Mouse (Mus musculus) stomach, embryonic 16.5 days (tissue): ENCODE results near the gene Arhgdia. TPM values are rescaled to one million over a fixed set of nuclear protein-coding genes. Genes with fewer than 3 reads are reported as not detected.

Source experiments
- ATAC-seq: fragments of 200-750 bp; cut with Nextera tagmentation; 2 replicates; pipeline ENCODE4 v1.8.0; 2017; ENCODE audit warnings: moderate number of reproducible peaks, moderate TSS enrichment; ENCODE audit not compliant: insufficient read depth, low FRiP score
- H3K27ac ChIP-seq: fragments of 300-500 bp; sonication (generic); 2 replicates; pipeline ENCODE4 v1.5.1; 2014; ENCODE audit warnings: low read length
- H3K27me3 ChIP-seq: fragments of 300-500 bp; sonication (generic); 2 replicates; pipeline ENCODE4 v1.6.1; 2014; ENCODE audit warnings: low read length, control low read depth, mixed read lengths; ENCODE audit not compliant: control insufficient read depth, insufficient read depth
- H3K36me3 ChIP-seq: fragments of 300-500 bp; sonication (generic); 2 replicates; pipeline ENCODE4 v1.6.1; 2014; ENCODE audit warnings: low read length; ENCODE audit not compliant: control insufficient read depth, insufficient read depth
- H3K4me1 ChIP-seq: fragments of 300-500 bp; sonication (generic); 2 replicates; pipeline ENCODE4 v1.6.1; 2014; ENCODE audit warnings: low read length, control low read depth, mixed read lengths; ENCODE audit not compliant: control insufficient read depth, insufficient read depth
- H3K4me2 ChIP-seq: fragments of 300-500 bp; sonication (generic); 2 replicates; pipeline ENCODE4 v1.6.1; 2014; ENCODE audit warnings: low read depth, low read length, mixed read lengths
- H3K4me3 ChIP-seq: fragments of 300-500 bp; sonication (generic); replicated peaks from 2 replicates; pipeline ENCODE4 v1.5.1; 2014; ENCODE audit warnings: mild to moderate bottlenecking, low read length
- H3K9ac ChIP-seq: fragments of 300-500 bp; sonication (generic); 2 replicates; pipeline ENCODE4 v1.6.1; 2014; ENCODE audit warnings: low read length
- H3K9me3 ChIP-seq: fragments of 300-500 bp; sonication (generic); replicated peaks from 2 replicates; pipeline ENCODE4 v1.6.1; 2016; ENCODE audit warnings: low read length, control low read depth; ENCODE audit not compliant: control insufficient read depth
- WGBS: fragments of 180-500 bp; shearing (Covaris S2); extraction: QIAGEN DNeasy Blood & Tissue Kit; methylation state at CpG from one replicate; pipeline ENCODE4 v1.1.7; 2014; 5-methylcytosine and 5-hydroxymethylcytosine counted together
- polyA plus RNA-seq: library from polyadenylated mRNA; unstranded; fragments of >200 nt; fragmentation: Nextera tagmentation; extraction: Ambion mirVana; gene quantifications from 2 replicates; pipeline ENCODE4 v1.2.1, GENCODE M21; 2015

The Arhgdia gene
- polyA plus RNA-seq, 1 experiment from 2014 or later, result 543 TPM

DNA sequence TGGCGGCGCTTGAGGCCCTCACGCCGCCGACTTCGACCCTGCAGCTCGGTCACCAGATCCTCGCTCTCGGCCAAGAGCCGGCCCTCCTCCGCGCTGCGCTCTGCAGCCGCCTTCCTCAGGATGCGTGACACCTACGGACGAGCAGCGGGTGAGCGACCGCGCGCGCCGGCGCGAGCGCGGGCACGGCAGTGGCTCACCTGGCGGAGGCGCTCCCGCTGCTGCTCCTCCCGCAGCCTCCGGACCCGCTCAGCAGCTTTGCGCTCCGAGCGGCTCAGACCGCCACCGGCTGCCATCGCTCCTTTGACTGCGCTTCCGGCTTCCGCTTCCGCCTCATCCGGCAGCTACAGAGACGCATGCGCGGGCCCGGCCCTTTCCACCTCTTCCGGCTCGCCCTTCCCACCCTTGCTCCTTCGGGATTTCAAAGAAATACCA, 43.3 kb upstream of the Arhgdia start:
- peak; percentile 79 for ATAC-seq
- under 1% methylated on average over 53 of the region's 53 CpGs for WGBS
- Histone ChIP-seq H3K4me1 (peaks cover 21% of the 10 kb centered on the region), H3K36me3 (peaks cover 13% of the 10 kb centered on the region; the same call in 1 of the 2 replicates), H3K4me3 (peak overlapping the region; percentile 100), H3K27ac (peak overlapping the region; percentile 89), H3K27me3 (no peaks in the 10 kb centered on the region), H3K9me3 (no peaks in the 10 kb centered on the region), H3K4me2 (peak overlapping the region; percentile 90), H3K9ac (peak overlapping the region; percentile 83)

- peaks cover 15% of the 10 kb centered on the region for H3K4me1 ChIP-seq
- H3K27me3 ChIP-seq, result no peaks in the 10 kb centered on the region
- 11% methylated on average over 30 of the region's 30 CpGs for WGBS
- H3K9ac ChIP-seq, result peak overlapping the region; percentile 83
- H3K36me3 ChIP-seq, result peaks cover 11% of the 10 kb centered on the region; the same call in 1 of the 2 replicates
- no peaks in the 10 kb centered on the region for H3K9me3 ChIP-seq
- H3K4me3 ChIP-seq, result peak overlapping the region; percentile 100
- H3K27ac ChIP-seq, result peak overlapping the region; percentile 89
- peak overlapping the region; percentile 90 for H3K4me2 ChIP-seq
- peak; percentile 78; the same call in 1 of the 2 replicates for ATAC-seq
Observed at GRCm38 (mm10) chr11:120623961-120624679, 42.7 kb upstream of the Arhgdia start.

- Histone ChIP-seq H3K9me3 (no peaks in the 10 kb centered on the region), H3K4me1 (peaks cover 17% of the 10 kb centered on the region), H3K9ac (no peak overlapping the region), H3K4me3 (no peak overlapping the region), H3K27me3 (no peaks in the 10 kb centered on the region), H3K36me3 (0 out of 2 replicates have a peak, but pooled peaks cover 12% of the 10 kb centered on the region), H3K4me2 (no peak overlapping the region), H3K27ac (no peak overlapping the region)
- 88% methylated on average over 6 of the region's 6 CpGs for WGBS
- ATAC-seq, result no peak
Observed at GRCm38 (mm10) chr11:120622805-120623204, 41.4 kb upstream of the Arhgdia start.

- Histone ChIP-seq H3K9me3 (no peaks in the 10 kb centered on the region), H3K4me1 (peaks cover 24% of the 10 kb centered on the region), H3K27me3 (no peaks in the 10 kb centered on the region), H3K36me3 (0 out of 2 replicates have a peak, but pooled peaks cover 12% of the 10 kb centered on the region), H3K4me3 (no peak overlapping the region), H3K4me2 (no peak overlapping the region), H3K9ac (no peak overlapping the region), H3K27ac (no peak overlapping the region)
- 94% methylated on average over 14 of the region's 14 CpGs for WGBS
- no peak for ATAC-seq
Observed at GRCm38 (mm10) chr11:120620195-120620594, 38.8 kb upstream of the Arhgdia start.

- Histone ChIP-seq H3K9me3 (no peaks in the 10 kb centered on the region), H3K9ac (no peak overlapping the region), H3K36me3 (0 out of 2 replicates have a peak, but pooled peaks cover 12% of the 10 kb centered on the region), H3K27me3 (no peaks in the 10 kb centered on the region), H3K4me3 (no peak overlapping the region), H3K4me2 (no peak overlapping the region), H3K4me1 (peaks cover 17% of the 10 kb centered on the region), H3K27ac (peak overlapping the region; percentile 29; the same call in 1 of the 2 replicates)
- 94% methylated on average over 24 of the region's 25 CpGs for WGBS
- no peak for ATAC-seq
Observed at GRCm38 (mm10) chr11:120618619-120619535, 37.5 kb upstream of the Arhgdia start.

GRCm38 (mm10) chr11:120617519-120618112, 36.2 kb upstream of the Arhgdia start, which contains the start of gene Pcyt2:
TSS of gene Pcyt2 (minus strand) at chr11:120617936.
- peak; percentile 97 for ATAC-seq
- H3K4me2 ChIP-seq, result peak within 1 kb of the TSS; percentile 65
- under 1% methylated on average over 55 of the region's 56 CpGs for WGBS
- peaks cover 14% of the 10 kb centered on the region for H3K4me1 ChIP-seq
- no peaks in the 10 kb centered on the region for H3K9me3 ChIP-seq
- peak within 1 kb of the TSS; percentile 79 for H3K27ac ChIP-seq
- H3K27me3 ChIP-seq, result no peaks in the 10 kb centered on the region
- H3K9ac ChIP-seq, result peak within 1 kb of the TSS; percentile 78
- H3K36me3 ChIP-seq, result 0 out of 2 replicates have a peak, but pooled peaks cover 16% of the 10 kb centered on the region
- H3K4me3 ChIP-seq, result peak within 1 kb of the TSS; percentile 86

DNA sequence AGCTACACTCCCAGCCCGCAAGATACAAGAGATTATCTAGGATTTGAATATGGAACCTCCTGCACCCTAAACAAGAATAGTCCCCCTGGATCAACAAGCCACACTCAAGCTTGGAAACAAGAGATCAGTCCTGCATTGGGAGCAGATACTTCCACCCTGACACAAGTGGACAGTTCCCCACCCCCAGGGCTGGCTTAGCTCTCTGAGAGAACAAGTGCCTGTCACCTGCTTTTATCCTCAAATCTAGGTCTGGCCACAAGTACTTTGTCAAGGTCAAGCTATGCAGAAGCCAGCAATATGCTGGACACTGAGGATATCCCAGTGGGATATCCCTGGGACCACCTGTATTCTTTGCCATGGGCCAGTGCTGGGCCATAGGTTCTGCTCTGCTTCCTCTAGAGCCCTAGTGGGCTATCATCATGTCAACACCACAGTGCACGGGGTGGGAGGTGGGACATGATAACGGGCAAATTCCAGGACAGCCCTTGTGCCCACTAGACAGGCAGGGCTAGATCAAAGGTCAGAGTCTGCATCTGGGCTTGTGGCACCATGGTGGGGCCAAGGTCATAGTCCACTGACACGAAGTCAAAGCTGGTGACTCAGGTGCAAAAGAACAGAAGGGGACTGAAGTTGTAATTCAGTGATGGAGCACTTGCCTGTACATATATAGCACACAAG, 35.3 kb upstream of the Arhgdia start:
- Histone ChIP-seq H3K9me3 (no peaks in the 10 kb centered on the region), H3K4me2 (peak overlapping the region; percentile 65), H3K27ac (peak overlapping the region; percentile 79), H3K4me1 (peaks cover 14% of the 10 kb centered on the region), H3K9ac (peak overlapping the region; percentile 78), H3K4me3 (peak overlapping the region; percentile 86), H3K27me3 (no peaks in the 10 kb centered on the region), H3K36me3 (peaks cover 21% of the 10 kb centered on the region; the same call in 1 of the 2 replicates)
- WGBS, result 38% methylated on average over 4 of the region's 4 CpGs
- ATAC-seq, result no peak

GRCm38 (mm10) chr11:120615606-120616203, 34.3 kb upstream of the Arhgdia start:
- Histone ChIP-seq H3K9ac (peak overlapping the region; percentile 32; the same call in 1 of the 2 replicates), H3K4me3 (no peak overlapping the region), H3K27ac (no peak overlapping the region), H3K9me3 (no peaks in the 10 kb centered on the region), H3K4me2 (no peak overlapping the region), H3K4me1 (peaks cover 14% of the 10 kb centered on the region), H3K36me3 (peaks cover 20% of the 10 kb centered on the region; the same call in 1 of the 2 replicates), H3K27me3 (no peaks in the 10 kb centered on the region)
- no peak for ATAC-seq
- 89% methylated on average over 11 of the region's 11 CpGs for WGBS
